Mouse (Mus musculus) intestine, embryonic 16.5 days (tissue): Measurements from ENCODE around the gene Alox12b. TPM values are rescaled to one million over a fixed set of nuclear protein-coding genes. Genes with fewer than 3 reads are reported as not detected.

Experiments used
- ATAC-seq: fragments of 200-750 bp; cut with Nextera tagmentation; 2 replicates; pipeline ENCODE4 v1.8.0; 2017; ENCODE audit warnings: moderate TSS enrichment, moderate library complexity
- H3K27ac ChIP-seq: fragments of 300-500 bp; sonication (generic); 2 replicates; pipeline ENCODE4 v1.5.1; 2014; ENCODE audit warnings: mild to moderate bottlenecking, low read length
- H3K27me3 ChIP-seq: fragments of 300-500 bp; sonication (generic); replicated peaks from 2 replicates; pipeline ENCODE4 v1.6.1; 2014; ENCODE audit warnings: low read length, control low read depth, mixed read lengths; ENCODE audit not compliant: control insufficient read depth, insufficient read depth
- H3K36me3 ChIP-seq: fragments of 300-500 bp; sonication (generic); 2 replicates; pipeline ENCODE4 v1.6.1; 2014; ENCODE audit warnings: low read length, control low read depth; ENCODE audit not compliant: control insufficient read depth, insufficient read depth
- H3K4me1 ChIP-seq: fragments of 300-500 bp; sonication (generic); 2 replicates; pipeline ENCODE4 v1.6.1; 2014; ENCODE audit warnings: low read length, control low read depth, mixed read lengths; ENCODE audit not compliant: control insufficient read depth, insufficient read depth
- H3K4me2 ChIP-seq: fragments of 300-500 bp; sonication (generic); 2 replicates; pipeline ENCODE4 v1.6.1; 2014; ENCODE audit warnings: low read depth, low read length, control low read depth
- H3K4me3 ChIP-seq: fragments of 300-500 bp; sonication (generic); 2 replicates; pipeline ENCODE4 v1.5.1; 2014; ENCODE audit warnings: mild to moderate bottlenecking, low read length
- H3K9ac ChIP-seq: fragments of 300-500 bp; sonication (generic); 2 replicates; pipeline ENCODE4 v1.6.1; 2014; ENCODE audit warnings: low read depth, low read length
- H3K9me3 ChIP-seq: fragments of 300-500 bp; sonication (generic); 2 replicates; pipeline ENCODE4 v1.6.1; 2016; ENCODE audit warnings: low read length, control low read depth; ENCODE audit not compliant: control insufficient read depth
- WGBS: fragments of 180-500 bp; shearing (Covaris S2); extraction: QIAGEN DNeasy Blood & Tissue Kit; methylation state at CpG from one replicate; pipeline ENCODE4 v1.1.7; 2014; 5-methylcytosine and 5-hydroxymethylcytosine counted together
- polyA plus RNA-seq: library from polyadenylated mRNA; unstranded; fragments of >200 nt; fragmentation: Nextera tagmentation; extraction: Ambion mirVana; gene quantifications from 2 replicates; pipeline ENCODE4 v1.2.1, GENCODE M21; 2015

Gene Alox12b
- polyA plus RNA-seq, 1 experiment from 2014 or later: 0.38 TPM

GRCm38 (mm10) chr11:69185936-69186335, 29.1 kb downstream of the Alox12b start:
- H3K9me3 ChIP-seq: no peaks in the 10 kb centered on the region
- 83% methylated on average over 6 of the region's 6 CpGs for WGBS
- H3K4me1 ChIP-seq: no peaks in the 10 kb centered on the region
- no peak overlapping the region for H3K4me2 ChIP-seq
- no peak overlapping the region for H3K4me3 ChIP-seq
- no peak overlapping the region for H3K27ac ChIP-seq
- H3K36me3 ChIP-seq: no peaks in the 10 kb centered on the region
- H3K9ac ChIP-seq: no peak overlapping the region
- H3K27me3 ChIP-seq: no peaks in the 10 kb centered on the region
- no peak for ATAC-seq

GRCm38 (mm10) chr11:69192840-69193239, 36.1 kb downstream of the Alox12b start:
- H3K27me3 ChIP-seq: peaks cover 11% of the 10 kb centered on the region
- H3K27ac ChIP-seq: no peak overlapping the region
- no peaks in the 10 kb centered on the region for H3K9me3 ChIP-seq
- H3K4me2 ChIP-seq: no peak overlapping the region
- ATAC-seq: no peak
- H3K9ac ChIP-seq: no peak overlapping the region
- H3K4me3 ChIP-seq: no peak overlapping the region
- H3K4me1 ChIP-seq: peaks cover 5% of the 10 kb centered on the region; the same call in 1 of the 2 replicates
- no peaks in the 10 kb centered on the region for H3K36me3 ChIP-seq
- 2% methylated on average over 1 of the region's 1 CpGs for WGBS

GRCm38 (mm10) chr11:69196766-69197165, 40.0 kb downstream of the Alox12b start:
- Histone ChIP-seq H3K27ac (no peak overlapping the region), H3K4me3 (peak overlapping the region; percentile 31), H3K4me2 (peak overlapping the region; percentile 47), H3K9me3 (no peaks in the 10 kb centered on the region), H3K4me1 (peaks cover 5% of the 10 kb centered on the region; the same call in 1 of the 2 replicates), H3K27me3 (peaks cover 11% of the 10 kb centered on the region), H3K9ac (peak overlapping the region; percentile 27; the same call in 1 of the 2 replicates), H3K36me3 (no peaks in the 10 kb centered on the region)
- 7% methylated on average over 5 of the region's 5 CpGs for WGBS
- no peak for ATAC-seq

GRCm38 (mm10) chr11:69197194-69197593, 40.4 kb downstream of the Alox12b start:
- H3K9ac ChIP-seq: peak overlapping the region; percentile 27; the same call in 1 of the 2 replicates
- no peak; the same call in 1 of the 2 replicates for ATAC-seq
- H3K27me3 ChIP-seq: peaks cover 11% of the 10 kb centered on the region
- peak overlapping the region; percentile 31 for H3K4me3 ChIP-seq
- no peak overlapping the region for H3K27ac ChIP-seq
- H3K36me3 ChIP-seq: no peaks in the 10 kb centered on the region
- H3K4me2 ChIP-seq: peak overlapping the region; percentile 47
- H3K9me3 ChIP-seq: no peaks in the 10 kb centered on the region
- under 1% methylated on average over 14 of the region's 14 CpGs for WGBS
- H3K4me1 ChIP-seq: peaks cover 5% of the 10 kb centered on the region; the same call in 1 of the 2 replicates

GRCm38 (mm10) chr11:69197743-69198142, 41.0 kb downstream of the Alox12b start, which contains the start of gene Alox8:
TSS of gene Alox8 (minus strand) at chr11:69197843.
- H3K4me1 ChIP-seq: peaks cover 5% of the 10 kb centered on the region; the same call in 1 of the 2 replicates
- H3K9me3 ChIP-seq: no peaks in the 10 kb centered on the region
- WGBS: 35% methylated on average over 6 of the region's 6 CpGs
- H3K27ac ChIP-seq: no peak within 1 kb of the TSS
- peak within 1 kb of the TSS; percentile 47 for H3K4me2 ChIP-seq
- peak within 1 kb of the TSS; percentile 31 for H3K4me3 ChIP-seq
- no peak for ATAC-seq
- peak within 1 kb of the TSS; percentile 27; the same call in 1 of the 2 replicates for H3K9ac ChIP-seq
- H3K27me3 ChIP-seq: peaks cover 11% of the 10 kb centered on the region
- no peaks in the 10 kb centered on the region for H3K36me3 ChIP-seq

GRCm38 (mm10) chr11:69199251-69199650, 42.5 kb downstream of the Alox12b start:
- Histone ChIP-seq H3K9me3 (no peaks in the 10 kb centered on the region), H3K4me2 (no peak overlapping the region), H3K4me3 (no peak overlapping the region), H3K27me3 (peaks cover 11% of the 10 kb centered on the region), H3K36me3 (no peaks in the 10 kb centered on the region), H3K9ac (no peak overlapping the region), H3K27ac (no peak overlapping the region), H3K4me1 (peaks cover 5% of the 10 kb centered on the region; the same call in 1 of the 2 replicates)
- ATAC-seq: no peak
- 83% methylated on average over 1 of the region's 1 CpGs for WGBS

- H3K27ac ChIP-seq: no peak overlapping the region
- ATAC-seq: no peak
- H3K4me3 ChIP-seq: no peak overlapping the region
- peaks cover 5% of the 10 kb centered on the region; the same call in 1 of the 2 replicates for H3K4me1 ChIP-seq
- H3K9me3 ChIP-seq: no peaks in the 10 kb centered on the region
- H3K27me3 ChIP-seq: peaks cover 11% of the 10 kb centered on the region
- 39% methylated on average over 6 of the region's 6 CpGs for WGBS
- H3K9ac ChIP-seq: no peak overlapping the region
- H3K36me3 ChIP-seq: no peaks in the 10 kb centered on the region
- H3K4me2 ChIP-seq: no peak overlapping the region
These were observed 43.4 kb downstream of the Alox12b start for GRCm38 (mm10) chr11:69200231-69200630.

GRCm38 (mm10) chr11:69202469-69203230, 45.9 kb downstream of the Alox12b start:
- no peak overlapping the region for H3K4me3 ChIP-seq
- H3K4me1 ChIP-seq: no peaks in the 10 kb centered on the region
- no peak overlapping the region for H3K9ac ChIP-seq
- H3K36me3 ChIP-seq: no peaks in the 10 kb centered on the region
- no peak overlapping the region for H3K27ac ChIP-seq
- no peak overlapping the region for H3K4me2 ChIP-seq
- no peaks in the 10 kb centered on the region for H3K9me3 ChIP-seq
- 81% methylated on average over 13 of the region's 13 CpGs for WGBS
- H3K27me3 ChIP-seq: no peaks in the 10 kb centered on the region; the same call in 1 of the 2 replicates
- ATAC-seq: no peak

- no peaks in the 10 kb centered on the region; the same call in 1 of the 2 replicates for H3K27me3 ChIP-seq
- no peaks in the 10 kb centered on the region for H3K4me1 ChIP-seq
- no peak overlapping the region for H3K27ac ChIP-seq
- H3K4me2 ChIP-seq: no peak overlapping the region; the same call in 1 of the 2 replicates
- 8% methylated on average over 2 of the region's 2 CpGs for WGBS
- no peak for ATAC-seq
- H3K9me3 ChIP-seq: no peaks in the 10 kb centered on the region
- H3K36me3 ChIP-seq: no peaks in the 10 kb centered on the region
- H3K9ac ChIP-seq: no peak overlapping the region
- no peak overlapping the region for H3K4me3 ChIP-seq
These were observed 54.6 kb downstream of the Alox12b start for GRCm38 (mm10) chr11:69211431-69211830.
